9 mouse cellular contexts compared by ENCODE assay signal in the genomic region with DNA sequence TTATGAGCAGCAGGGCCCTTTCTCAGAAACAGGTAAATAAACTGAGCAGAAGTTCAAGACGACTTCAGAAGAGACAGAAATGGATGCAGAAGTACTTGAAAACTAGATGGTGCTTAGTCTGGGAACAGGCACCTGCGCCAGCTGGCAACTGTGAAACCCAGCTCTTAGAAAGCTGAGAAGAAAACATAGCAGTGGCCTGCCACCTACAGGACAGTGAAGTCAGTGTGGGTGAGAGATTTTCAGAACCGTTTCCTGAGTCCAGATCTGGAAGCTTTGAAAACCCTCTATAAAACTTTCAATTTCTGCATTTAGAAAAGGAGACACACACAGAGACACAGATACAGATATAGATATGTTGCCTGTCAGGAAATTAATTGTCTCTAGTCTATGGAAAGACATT.
A peak's percentile ranks its signal among the peaks of the same experiment; 100 is the strongest.
DNase-seq lines count a peak whose midpoint lies in the region; ATAC-seq and TF ChIP-seq lines count a peak whose summit lies in the region.
"Had no signal": no experiment of that assay in that cellular context is flagged by ENCODE, and none has a peak within 500 bp of the region (broad histone marks: within the 10 kb centered on the region; RNA-seq: fewer than 3 reads in every experiment).

No protein-coding gene starts in this region.

- WGBS in heart, embryonic 11.5 days (ENCODE audit: insufficient replicate concordance): 35% methylated on average over 3 of the region's 3 CpGs
- WGBS in cerebellum, adult 2 months: 27% methylated on average over 3 of the region's 3 CpGs

- H3K9me3 ChIP-seq in heart, embryonic 11.5 days (replicated peaks; ENCODE audit: control insufficient read depth, low read length): no peaks in the 10 kb centered on the region

- H3K27ac ChIP-seq in heart, embryonic 11.5 days (ENCODE audit: low read depth, low read length): no peak overlapping the region
- no peak overlapping the region for H3K27ac ChIP-seq in cerebellum, adult 2 months (ENCODE audit: insufficient read depth, low read length)

- no peak for TF ChIP-seq POLR2A in cerebellum, adult 2 months (IDR thresholded peaks at IDR 0.05; ENCODE audit: borderline replicate concordance, insufficient read depth, low read length)

- H3K27me3 ChIP-seq in heart, embryonic 11.5 days (ENCODE audit: control insufficient read depth, insufficient read depth, low read length): no peaks in the 10 kb centered on the region
- no peaks in the 10 kb centered on the region for H3K27me3 ChIP-seq in cerebellum, adult 2 months (ENCODE audit: control insufficient read depth, insufficient read depth, low read length)
- H3K27me3 ChIP-seq: CH12.LX had no signal

- no peaks in the 10 kb centered on the region for H3K4me1 ChIP-seq in heart, embryonic 11.5 days (ENCODE audit: control insufficient read depth, insufficient read depth, low read length)
- H3K4me1 ChIP-seq in cerebellum, adult 2 months (ENCODE audit: control insufficient read depth, insufficient read depth, low read length): no peaks in the 10 kb centered on the region

- no peak overlapping the region for H3K4me2 ChIP-seq in heart, embryonic 11.5 days

- peak; percentile 90 for DNase-seq in heart, adult 11 months
- peak; percentile 43 for DNase-seq in 416B (ENCODE audit: low read depth)
- DNase-seq in cerebellum, adult 2 months: peak; percentile 24 to 33
- DNase-seq in frontal cortex, postnatal 36 days (ENCODE audit: low spot score in 2 of 2): peak; percentile 26 to 52
- peak; percentile 10 to 14 for DNase-seq in layer of hippocampus, adult 8-10 months (ENCODE audit: low spot score in 2 of 2)
- peak; percentile 32 for DNase-seq in right cerebral cortex, adult 18-20 months
- DNase-seq in spleen, postnatal 14 days (ENCODE audit: low spot score in 2 of 2): no peak

- no peak overlapping the region for H3K4me3 ChIP-seq in heart, embryonic 11.5 days (ENCODE audit: low read depth, low read length)
- no peak overlapping the region for H3K4me3 ChIP-seq in cerebellum, adult 2 months (replicated peaks; ENCODE audit: insufficient read depth, low read depth, low read length)

- no peak for ATAC-seq in heart, embryonic 11.5 days (replicated peaks; ENCODE audit: insufficient number of reproducible peaks, low FRiP score, low TSS enrichment)

- H3K36me3 ChIP-seq in heart, embryonic 11.5 days (ENCODE audit: control insufficient read depth, insufficient read depth, low read length): no peaks in the 10 kb centered on the region

- H3K9ac ChIP-seq in heart, embryonic 11.5 days (ENCODE audit: low read depth, low read length): no peak overlapping the region

- TF ChIP-seq CTCF in cerebellum, adult 2 months (IDR thresholded peaks at IDR 0.05; ENCODE audit: borderline replicate concordance, insufficient read depth, low read depth, low read length): peak; percentile 43; the same call in 1 of the 2 replicates

Comparison
In these comparisons a context has a peak if more than half of its experiments do, and no peak if none do; other contexts are left out.
1. DNase-seq: peak in heart, adult 11 months (single experiment), 416B (single experiment), cerebellum, adult 2 months (2 of 2), frontal cortex, postnatal 36 days (2 of 2), layer of hippocampus, adult 8-10 months (2 of 2) and right cerebral cortex, adult 18-20 months (single experiment); none in spleen, postnatal 14 days (0 of 2).